Mouse (Mus musculus) thymus, adult 2 months (tissue): Measurements from ENCODE around the gene Eed. TPM values are rescaled to one million over a fixed set of nuclear protein-coding genes. Genes with fewer than 3 reads are reported as not detected.
A peak's percentile ranks its signal among the peaks of the same experiment; 100 is the strongest.

Experiments used
- DNase-seq: peaks from one replicate; pipeline ENCODE4 v3.0.0; 2021
- H3K27ac ChIP-seq: fragments of 200-500 bp; 2 replicates; pipeline ENCODE4 v1.5.1; 2012; ENCODE audit warnings: low read length, control low read depth; ENCODE audit not compliant: control insufficient read depth, insufficient read depth
- H3K27me3 ChIP-seq: fragments of 200-500 bp; 2 replicates; pipeline ENCODE4 v1.6.1; 2012; ENCODE audit warnings: mild to moderate bottlenecking, low read length, moderate library complexity, mixed read lengths; ENCODE audit not compliant: control insufficient read depth, insufficient read depth
- H3K36me3 ChIP-seq: fragments of 200-500 bp; 2 replicates; pipeline ENCODE4 v1.6.1; 2012; ENCODE audit warnings: mild to moderate bottlenecking, low read length, moderate library complexity; ENCODE audit not compliant: control insufficient read depth, insufficient read depth
- H3K4me1 ChIP-seq: fragments of 200-500 bp; replicated peaks from 2 replicates; pipeline ENCODE4 v1.6.1; 2012; ENCODE audit warnings: low read length; ENCODE audit not compliant: control insufficient read depth, insufficient read depth
- H3K4me3 ChIP-seq: fragments of 200-500 bp; 2 replicates; pipeline ENCODE4 v1.5.1; 2012; ENCODE audit warnings: mild to moderate bottlenecking, low read length, control low read depth, moderate library complexity; ENCODE audit not compliant: control insufficient read depth, insufficient read depth
- CTCF ChIP-seq: fragments of 200-500 bp; IDR thresholded peaks from 2 replicates; pipeline ENCODE4 v1.5.1; 2012; ENCODE audit warnings: mild to moderate bottlenecking, control low read depth, low read length, moderate library complexity, borderline replicate concordance; ENCODE audit not compliant: control insufficient read depth, poor library complexity, insufficient read depth; ENCODE audit errors: extremely low read depth
- POLR2A ChIP-seq: fragments of 200-500 bp; IDR thresholded peaks from 2 replicates; pipeline ENCODE4 v1.6.1; 2012; ENCODE audit warnings: mild to moderate bottlenecking, low read length, control low read depth, moderate library complexity; ENCODE audit not compliant: control insufficient read depth, poor library complexity, insufficient read depth; ENCODE audit errors: extremely low read depth
- WGBS: fragments of 180-500 bp; shearing (Covaris S2); methylation state at CpG from one replicate; pipeline ENCODE4 v1.1.7; 2018; 5-methylcytosine and 5-hydroxymethylcytosine counted together
- polyA plus RNA-seq: library from polyadenylated mRNA; depleted of rRNA; stranded (reverse); fragments of >200 nt; gene quantifications from 2 replicates; pipeline ENCODE4 v1.2.3, GENCODE M21; 2012

The Eed gene
- polyA plus RNA-seq, 1 experiment, result 25.5 TPM

DNA sequence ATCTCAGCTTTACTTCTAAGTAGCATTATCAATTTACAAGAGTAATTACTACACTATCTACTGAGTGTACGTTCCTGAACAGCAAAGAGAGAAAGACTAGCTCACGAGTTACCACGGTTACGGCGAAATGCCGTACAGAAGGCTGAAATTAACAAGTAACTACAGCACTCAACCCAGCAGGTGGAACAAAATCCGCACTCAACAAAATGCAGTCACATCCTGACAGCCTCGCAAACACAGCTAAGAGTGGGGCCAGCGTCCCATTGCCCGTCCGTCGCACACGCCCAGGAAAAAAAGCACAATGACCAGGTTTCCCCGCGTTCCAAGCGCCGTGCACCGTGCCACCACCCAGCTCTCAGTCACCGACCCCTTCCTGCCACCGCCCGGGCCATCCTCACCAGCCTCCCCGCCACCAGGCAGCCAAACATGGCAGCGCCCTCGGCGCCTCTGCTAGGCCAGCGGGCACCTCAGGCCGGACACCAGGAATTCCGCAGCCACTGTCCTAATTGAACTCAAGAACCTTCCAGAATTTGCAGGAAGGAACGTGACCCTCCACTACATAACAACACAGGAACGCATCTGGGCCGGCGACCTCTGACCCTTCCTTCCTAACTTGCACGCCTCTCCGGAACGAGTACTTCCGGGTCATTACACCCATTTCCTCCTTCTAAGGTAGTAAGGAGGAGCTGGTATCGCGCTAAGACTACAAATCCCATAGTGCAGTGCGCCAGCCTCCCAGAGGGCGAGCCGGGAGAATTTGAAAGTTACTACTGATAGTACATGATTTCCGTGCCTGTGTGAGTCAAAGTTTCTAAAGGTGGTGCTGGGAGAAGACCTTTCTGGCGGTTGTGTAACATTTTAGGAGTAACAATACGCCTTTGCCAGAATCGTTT lies 40.0 kb downstream of the Eed start, which contains the start of gene Hikeshi:
Hikeshi (minus strand) TSS at position 634 of the 893 bp plus-strand sequence.
- no peaks in the 10 kb centered on the region for H3K27me3 ChIP-seq
- H3K27ac ChIP-seq, result peak within 1 kb of the TSS; percentile 47
- peak within 1 kb of the TSS; percentile 93 for H3K4me3 ChIP-seq
- H3K36me3 ChIP-seq, result no peaks in the 10 kb centered on the region
- TF ChIP-seq CTCF, result peak; percentile 18; the same call in 1 of the 2 replicates
- no peak for TF ChIP-seq POLR2A
- DNase-seq, result peak; percentile 97
- H3K4me1 ChIP-seq, result peaks cover 4% of the 10 kb centered on the region; the same call in 1 of the 2 replicates
- under 1% methylated on average over 45 of the region's 45 CpGs for WGBS

DNA sequence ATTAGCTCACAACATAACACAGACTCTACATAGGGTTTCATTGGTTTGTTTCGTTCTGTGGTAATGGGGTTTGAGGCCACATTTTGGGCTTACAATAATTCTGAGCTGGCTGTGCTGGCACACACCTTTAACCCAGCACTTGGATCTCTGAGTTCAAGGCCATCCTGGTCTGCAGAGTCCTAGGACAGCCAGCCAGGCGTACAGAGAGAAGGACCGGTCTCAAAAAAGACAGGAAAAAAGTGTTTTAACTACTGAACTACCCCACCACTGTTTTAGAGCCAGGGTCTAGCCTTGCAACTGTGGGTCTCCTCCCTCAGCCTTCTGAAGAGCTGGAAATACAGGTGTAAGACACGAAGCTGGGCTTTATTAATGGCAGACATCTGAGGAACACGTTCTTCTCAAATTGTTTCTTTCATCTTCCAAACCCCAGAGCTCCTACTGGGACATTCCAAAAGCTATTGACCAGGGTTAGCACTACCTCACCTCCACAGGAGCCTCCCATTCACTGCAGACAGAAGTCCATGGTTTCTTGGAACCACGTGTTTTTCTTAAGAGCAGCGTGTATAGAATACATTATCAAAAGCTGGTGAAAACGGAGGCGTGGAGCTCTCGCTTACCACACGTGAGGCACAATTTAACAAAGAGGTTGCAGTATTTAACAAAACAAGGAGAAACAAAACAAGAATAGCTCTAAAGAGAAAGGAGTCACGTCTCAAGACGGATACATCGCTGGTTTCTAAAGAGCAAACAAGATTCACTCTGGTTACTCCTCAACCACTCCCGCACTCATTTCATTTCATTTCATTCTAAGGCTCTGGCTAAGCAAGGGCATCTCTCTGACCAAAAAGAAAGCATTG lies 41.1 kb downstream of the Eed start:
- TF ChIP-seq POLR2A (no peak), CTCF (no peak)

DNA sequence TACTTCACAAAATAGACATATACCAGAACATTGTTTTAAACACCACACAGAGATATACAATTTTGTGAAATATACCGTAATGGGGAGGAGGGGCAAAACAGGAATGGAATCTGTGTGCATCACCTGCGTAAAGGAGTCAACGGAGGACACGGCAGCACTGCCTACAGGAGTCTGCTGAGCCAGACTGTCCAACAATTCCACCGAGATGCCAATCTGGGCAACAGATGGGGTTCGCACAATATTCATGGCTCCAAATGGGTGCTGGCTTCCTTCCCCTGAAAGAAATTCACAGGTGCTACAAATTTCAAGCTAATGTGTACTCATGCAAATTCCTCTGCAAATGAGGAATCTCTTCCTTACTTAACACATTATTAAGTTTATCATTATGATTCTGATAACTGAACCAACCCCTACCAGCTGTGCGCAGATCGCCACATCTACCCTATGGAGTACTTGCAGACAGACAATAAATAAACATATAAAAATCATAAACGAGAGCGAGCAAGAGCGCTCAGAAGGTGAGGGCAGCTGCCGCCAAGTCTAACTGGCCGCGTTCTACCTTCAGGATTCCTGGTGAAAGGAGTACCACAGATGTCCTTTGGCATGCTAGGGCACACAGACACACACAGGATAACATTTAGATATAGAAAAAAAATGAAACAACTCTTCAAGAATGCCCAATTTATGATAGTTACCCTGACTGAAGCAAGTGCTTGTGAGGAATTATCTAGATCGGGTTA lies 57.2 kb downstream of the Eed start:
- H3K27me3 ChIP-seq, result no peaks in the 10 kb centered on the region
- H3K4me3 ChIP-seq, result no peak overlapping the region
- no peaks in the 10 kb centered on the region for H3K4me1 ChIP-seq
- WGBS, result over 99% methylated on average over 15 of the region's 15 CpGs
- no peak overlapping the region for H3K27ac ChIP-seq
- DNase-seq, result no peak
- peaks cover 3% of the 10 kb centered on the region; the same call in 1 of the 2 replicates for H3K36me3 ChIP-seq
- TF ChIP-seq CTCF, result no peak
- no peak for TF ChIP-seq POLR2A

More for the DNA sequence above, 41.1 kb downstream of the Eed start:
- no peak overlapping the region for H3K27ac ChIP-seq
- peaks cover 4% of the 10 kb centered on the region; the same call in 1 of the 2 replicates for H3K4me1 ChIP-seq
- no peaks in the 10 kb centered on the region for H3K27me3 ChIP-seq
- WGBS, result 62% methylated on average over 15 of the region's 15 CpGs
- H3K4me3 ChIP-seq, result no peak overlapping the region
- DNase-seq, result no peak
- H3K36me3 ChIP-seq, result no peaks in the 10 kb centered on the region

DNA sequence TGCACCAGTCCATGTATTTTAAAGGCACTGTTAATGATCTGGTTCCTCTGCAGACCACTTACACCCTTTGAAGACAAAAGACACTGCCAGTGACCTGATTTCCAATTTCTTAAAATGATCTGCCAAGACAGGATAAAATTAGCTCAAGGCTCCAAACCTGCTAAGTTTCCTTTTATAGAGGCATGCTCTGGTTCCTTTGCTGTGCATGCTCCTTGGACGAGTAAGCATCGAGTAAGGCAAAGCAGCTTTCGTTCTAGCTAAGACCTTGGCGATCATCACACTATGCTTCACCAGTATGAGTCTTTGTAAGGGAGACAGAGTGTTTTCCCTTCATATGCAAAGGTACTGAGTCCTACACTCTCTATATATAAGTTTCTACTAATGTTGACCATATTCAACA lies 63.0 kb downstream of the Eed start:
- H3K36me3 ChIP-seq, result peaks cover 4% of the 10 kb centered on the region; the same call in 1 of the 2 replicates
- WGBS, result 93% methylated on average over 4 of the region's 4 CpGs
- TF ChIP-seq POLR2A (no peak), CTCF (no peak)

DNA sequence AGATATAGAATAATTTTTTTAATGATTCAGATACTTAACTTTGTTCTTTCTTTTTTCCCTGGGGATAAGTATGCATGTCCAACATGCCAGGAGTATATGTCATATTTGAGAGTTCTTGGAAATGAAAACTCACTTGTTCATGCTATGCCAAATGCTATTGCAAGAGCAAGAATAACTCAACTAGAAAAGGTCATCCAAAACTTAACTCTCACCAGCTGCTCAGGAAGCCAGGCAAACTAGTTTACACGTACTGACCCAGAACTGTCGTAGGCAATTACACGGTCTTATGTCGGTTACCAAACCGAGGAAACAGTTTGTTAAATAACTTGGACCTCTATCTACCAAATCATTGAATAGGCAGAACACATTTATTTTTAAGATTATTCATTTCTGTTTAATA lies 64.1 kb downstream of the Eed start:
- no peak for DNase-seq
- H3K27ac ChIP-seq, result no peak overlapping the region
- TF ChIP-seq POLR2A, result no peak
- no peak for TF ChIP-seq CTCF
- no peaks in the 10 kb centered on the region for H3K4me1 ChIP-seq
- no peak overlapping the region for H3K4me3 ChIP-seq
- 97% methylated on average over 5 of the region's 5 CpGs for WGBS
- H3K27me3 ChIP-seq, result no peaks in the 10 kb centered on the region
- H3K36me3 ChIP-seq, result peaks cover 4% of the 10 kb centered on the region; the same call in 1 of the 2 replicates

More for the DNA sequence above, 63.0 kb downstream of the Eed start:
- no peak for DNase-seq
- H3K4me3 ChIP-seq, result no peak overlapping the region
- H3K4me1 ChIP-seq, result no peaks in the 10 kb centered on the region
- no peak overlapping the region for H3K27ac ChIP-seq
- H3K27me3 ChIP-seq, result no peaks in the 10 kb centered on the region

DNA sequence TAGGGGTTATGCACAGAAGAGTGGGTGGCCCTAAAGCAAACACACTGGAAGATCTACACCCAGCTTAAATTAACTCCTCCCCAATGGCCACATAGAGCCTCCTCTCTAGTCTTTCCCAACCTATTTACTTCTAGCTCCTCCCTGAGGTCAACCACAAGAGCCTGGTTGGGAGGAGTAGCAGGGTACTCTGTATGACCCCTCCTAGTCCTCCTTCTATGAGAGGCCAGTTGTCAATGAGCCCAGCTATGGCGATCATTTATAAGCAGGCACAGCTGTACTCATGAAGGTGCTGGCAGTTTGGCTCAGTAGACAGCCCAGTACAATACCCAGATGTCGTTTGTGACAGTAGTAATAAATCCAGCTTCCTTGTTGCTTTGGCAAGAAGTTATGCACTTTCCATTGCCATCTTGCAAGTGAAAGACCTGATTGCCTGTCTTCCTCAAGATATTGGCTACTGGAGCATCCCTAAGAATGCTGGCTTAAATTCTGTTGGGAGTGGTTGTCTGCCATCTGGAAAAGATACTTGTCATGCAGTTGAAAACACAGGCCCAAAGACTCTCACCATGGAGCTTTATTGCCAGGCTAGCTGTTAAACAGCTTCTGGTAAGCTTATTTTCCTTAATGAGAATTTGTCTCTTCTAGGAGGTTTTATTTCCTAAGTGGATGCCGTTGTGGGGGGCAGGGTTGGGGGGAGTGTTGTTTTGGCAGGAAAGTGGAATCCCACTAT lies 67.2 kb downstream of the Eed start:
- Histone ChIP-seq H3K27ac (no peak overlapping the region), H3K27me3 (no peaks in the 10 kb centered on the region), H3K4me1 (no peaks in the 10 kb centered on the region), H3K4me3 (no peak overlapping the region), H3K36me3 (peaks cover 4% of the 10 kb centered on the region; the same call in 1 of the 2 replicates)
- DNase-seq, result no peak
- TF ChIP-seq POLR2A (no peak), CTCF (no peak)
- 94% methylated on average over 3 of the region's 3 CpGs for WGBS
